Mouse (Mus musculus): ENCODE measurements around the gene Cbln3. TPM values are rescaled to one million over a fixed set of nuclear protein-coding genes. Genes with fewer than 3 reads are reported as not detected.

Gene Cbln3
- polyA plus RNA-seq, 1 experiment from 2014 or later: 0.31 TPM

DNA sequence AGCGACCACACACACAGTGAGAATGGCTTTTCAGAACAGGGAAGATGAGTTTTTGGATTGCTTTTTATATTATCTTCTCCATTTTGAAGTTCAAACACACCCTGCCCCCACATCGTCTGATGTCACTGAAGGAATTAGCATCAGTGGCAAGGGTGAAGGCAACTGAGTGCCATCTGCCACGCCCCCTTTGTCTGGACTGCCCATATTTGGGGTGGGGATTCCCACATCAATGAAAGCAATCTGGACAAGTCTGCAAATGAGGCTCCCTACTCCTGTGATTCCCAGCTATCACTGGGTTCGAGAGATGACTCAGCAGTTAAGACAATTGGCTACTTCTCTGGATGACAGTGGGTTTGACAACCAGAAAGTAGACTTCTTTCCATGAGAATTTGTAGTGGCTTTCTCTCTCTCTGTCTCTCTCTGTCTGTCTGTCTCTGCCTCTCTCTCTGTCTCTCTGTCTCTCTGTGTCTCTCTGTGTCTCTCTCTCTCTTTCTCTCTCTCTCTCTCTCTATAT, 43.3 kb downstream of the Cbln3 start:
- no peak overlapping the region for H3K4me2 ChIP-seq
- no peaks in the 10 kb centered on the region for H3K36me3 ChIP-seq
- no peaks in the 10 kb centered on the region for H3K4me1 ChIP-seq
- ATAC-seq (ENCODE audit: extremely low read depth, insufficient number of reproducible peaks, low FRiP score, low TSS enrichment): no peak
- H3K9me3 ChIP-seq: no peaks in the 10 kb centered on the region
- 66% methylated on average over 4 of the region's 4 CpGs for WGBS
- no peak overlapping the region for H3K9ac ChIP-seq
- H3K27ac ChIP-seq (replicated peaks): no peak overlapping the region
- H3K27me3 ChIP-seq (replicated peaks): no peaks in the 10 kb centered on the region
- H3K4me3 ChIP-seq: no peak overlapping the region

DNA sequence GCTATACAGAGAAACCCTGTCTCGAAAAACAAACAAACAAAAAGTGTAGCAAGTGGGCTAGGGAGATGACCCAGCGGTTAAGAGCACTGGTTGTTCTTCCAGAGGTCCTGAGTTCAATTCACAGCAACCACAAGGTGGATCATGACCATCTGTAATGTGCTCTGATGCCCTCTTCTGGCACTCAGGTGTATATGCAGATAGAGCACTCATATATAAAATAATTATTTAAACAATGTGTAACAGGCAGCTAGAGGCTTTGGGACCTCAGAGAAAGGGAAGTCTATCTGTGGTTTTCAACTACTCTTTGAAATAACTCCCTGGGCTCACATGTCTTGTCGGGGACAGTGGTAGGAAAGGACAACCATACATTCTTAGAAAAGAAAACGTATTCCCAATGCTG, 45.5 kb downstream of the Cbln3 start:
- Histone ChIP-seq H3K4me2 (no peak overlapping the region), H3K4me1 (peaks cover 15% of the 10 kb centered on the region), H3K9ac (no peak overlapping the region), H3K27me3 (replicated peaks) (no peaks in the 10 kb centered on the region), H3K9me3 (no peaks in the 10 kb centered on the region), H3K36me3 (no peaks in the 10 kb centered on the region), H3K4me3 (no peak overlapping the region), H3K27ac (replicated peaks) (no peak overlapping the region)
- 71% methylated on average over 4 of the region's 4 CpGs for WGBS
- ATAC-seq (ENCODE audit: extremely low read depth, insufficient number of reproducible peaks, low FRiP score, low TSS enrichment): no peak

- H3K36me3 ChIP-seq: no peaks in the 10 kb centered on the region
- H3K4me1 ChIP-seq: peaks cover 15% of the 10 kb centered on the region
- 88% methylated on average over 5 of the region's 5 CpGs for whole genome bisulfite sequencing
These were observed 45.9 kb downstream of the Cbln3 start for GRCm38 (mm10) chr14:55838312-55838711.

GRCm38 (mm10) chr14:55834808-55835533, 49.2 kb downstream of the Cbln3 start:
- Histone ChIP-seq H3K27ac (replicated peaks) (no peak overlapping the region), H3K4me3 (no peak overlapping the region), H3K9me3 (no peaks in the 10 kb centered on the region), H3K27me3 (replicated peaks) (0 out of 2 replicates have a peak, but pooled peaks cover 3% of the 10 kb centered on the region), H3K9ac (no peak overlapping the region), H3K4me1 (peaks cover 15% of the 10 kb centered on the region), H3K36me3 (peaks cover 16% of the 10 kb centered on the region), H3K4me2 (no peak overlapping the region)
- ATAC-seq (ENCODE audit: extremely low read depth, insufficient number of reproducible peaks, low FRiP score, low TSS enrichment): no peak
- WGBS: 70% methylated on average over 5 of the region's 5 CpGs

More at GRCm38 (mm10) chr14:55838312-55838711, 45.9 kb downstream of the Cbln3 start:
- Histone ChIP-seq H3K27ac (replicated peaks) (no peak overlapping the region), H3K9ac (no peak overlapping the region), H3K4me3 (no peak overlapping the region), H3K4me2 (no peak overlapping the region), H3K9me3 (no peaks in the 10 kb centered on the region), H3K27me3 (replicated peaks) (no peaks in the 10 kb centered on the region)
- ATAC-seq (ENCODE audit: extremely low read depth, insufficient number of reproducible peaks, low FRiP score, low TSS enrichment): no peak

DNA sequence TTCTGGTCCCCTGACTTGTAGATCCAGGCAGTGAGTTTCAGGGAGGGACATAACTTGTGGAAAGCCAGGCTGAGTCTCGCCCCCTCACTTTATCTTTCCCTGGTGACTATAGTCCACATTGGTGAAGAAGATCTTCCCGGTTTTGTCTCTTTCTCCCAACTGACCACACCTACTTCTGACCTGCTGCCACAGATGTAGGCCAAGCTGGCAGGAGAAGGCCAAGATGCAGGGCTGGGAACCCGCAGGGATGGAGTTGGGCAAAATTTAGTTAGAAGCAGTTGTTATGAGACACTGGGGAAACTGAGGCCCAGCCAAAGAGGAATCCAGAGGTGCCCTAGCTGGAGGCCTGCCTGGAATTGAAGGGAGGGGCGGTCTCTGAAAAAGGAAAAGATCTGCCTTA, 51.1 kb downstream of the Cbln3 start:
- ATAC-seq (ENCODE audit: extremely low read depth, insufficient number of reproducible peaks, low FRiP score, low TSS enrichment): no peak
- peaks cover 28% of the 10 kb centered on the region for H3K4me1 ChIP-seq
- no peak overlapping the region for H3K27ac ChIP-seq (replicated peaks)
- 0 out of 2 replicates have a peak, but pooled peaks cover 3% of the 10 kb centered on the region for H3K27me3 ChIP-seq (replicated peaks)
- no peaks in the 10 kb centered on the region for H3K9me3 ChIP-seq
- H3K9ac ChIP-seq: no peak overlapping the region
- H3K36me3 ChIP-seq: peaks cover 22% of the 10 kb centered on the region
- H3K4me3 ChIP-seq: no peak overlapping the region
- 70% methylated on average over 4 of the region's 4 CpGs for WGBS
- no peak overlapping the region for H3K4me2 ChIP-seq

DNA sequence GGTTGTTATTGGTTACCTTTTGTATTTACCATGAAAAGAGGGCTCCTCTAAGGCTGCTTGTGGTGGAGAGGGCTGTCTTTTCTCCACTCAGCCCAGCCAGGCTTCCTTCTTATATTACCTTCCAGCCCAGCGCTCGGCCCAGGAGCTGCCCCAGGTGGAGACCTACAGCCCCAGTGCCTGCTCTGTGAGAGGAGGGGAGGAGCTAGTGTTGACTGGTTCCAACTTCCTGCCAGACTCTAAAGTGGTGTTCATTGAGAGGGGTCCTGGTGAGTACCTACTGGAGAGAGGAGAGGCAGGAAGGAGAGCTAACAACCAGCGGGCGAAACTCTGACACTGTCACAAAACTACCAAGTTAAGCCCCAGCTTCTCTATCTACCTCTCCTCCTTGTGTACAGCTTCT, 53.9 kb downstream of the Cbln3 start:
- no peak overlapping the region for H3K27ac ChIP-seq (replicated peaks)
- ATAC-seq (ENCODE audit: extremely low read depth, insufficient number of reproducible peaks, low FRiP score, low TSS enrichment): no peak
- peaks cover 52% of the 10 kb centered on the region for H3K4me1 ChIP-seq

DNA sequence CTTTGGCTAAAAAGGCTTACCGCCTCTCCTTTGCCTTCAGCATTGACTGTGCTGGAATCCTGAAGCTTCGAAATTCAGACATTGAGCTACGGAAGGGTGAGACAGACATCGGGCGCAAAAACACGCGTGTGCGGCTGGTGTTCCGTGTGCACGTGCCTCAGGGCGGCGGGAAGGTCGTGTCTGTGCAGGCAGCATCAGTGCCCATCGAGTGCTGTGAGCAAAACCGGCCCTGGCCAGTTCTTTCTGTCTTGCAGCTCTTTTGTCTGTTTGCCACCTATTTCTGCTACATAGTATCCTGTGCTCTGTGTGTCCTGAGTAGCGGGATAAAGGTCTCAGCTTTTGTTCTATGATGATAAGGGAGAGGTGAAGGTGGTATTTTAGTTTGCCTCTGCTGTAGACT, 54.3 kb downstream of the Cbln3 start:
- Histone ChIP-seq H3K9me3 (no peaks in the 10 kb centered on the region), H3K36me3 (peaks cover 22% of the 10 kb centered on the region), H3K4me3 (no peak overlapping the region), H3K27ac (replicated peaks) (no peak overlapping the region), H3K4me2 (no peak overlapping the region), H3K9ac (no peak overlapping the region), H3K4me1 (peaks cover 51% of the 10 kb centered on the region), H3K27me3 (replicated peaks) (peaks cover 27% of the 10 kb centered on the region)
- 86% methylated on average over 16 of the region's 16 CpGs for WGBS
- no peak for ATAC-seq (ENCODE audit: extremely low read depth, insufficient number of reproducible peaks, low FRiP score, low TSS enrichment)

More for the DNA sequence above, 53.9 kb downstream of the Cbln3 start:
- no peak overlapping the region for H3K4me3 ChIP-seq
- no peak overlapping the region for H3K9ac ChIP-seq
- peaks cover 27% of the 10 kb centered on the region for H3K27me3 ChIP-seq (replicated peaks)
- peaks cover 22% of the 10 kb centered on the region for H3K36me3 ChIP-seq
- 71% methylated on average over 4 of the region's 4 CpGs for WGBS
- no peaks in the 10 kb centered on the region for H3K9me3 ChIP-seq
- H3K4me2 ChIP-seq: no peak overlapping the region

Other genes starting within 250 kb of the Cbln3 start
- gene Ipo4, start 248.4 kb downstream of the Cbln3 start, polyA plus RNA-seq (2015; fragmentation: Nextera tagmentation; extraction: Ambion mirVana): 64.8 and 67.1 TPM in 2 replicates
- gene Gm49378, start 246.5 kb downstream of the Cbln3 start, polyA plus RNA-seq (2015; fragmentation: Nextera tagmentation; extraction: Ambion mirVana): 1.4 and 1.6 TPM in 2 replicates
- 77.8 and 81.5 TPM in 2 replicates for gene Tm9sf1, start 240.6 kb downstream of the Cbln3 start, polyA plus RNA-seq (2015; fragmentation: Nextera tagmentation; extraction: Ambion mirVana)
- 0.43 and 0.53 TPM in 2 replicates for gene Tssk4, start 234.2 kb downstream of the Cbln3 start, polyA plus RNA-seq (2015; fragmentation: Nextera tagmentation; extraction: Ambion mirVana)
- gene Mdp1, start 223.9 kb downstream of the Cbln3 start, polyA plus RNA-seq (2015; fragmentation: Nextera tagmentation; extraction: Ambion mirVana): 74.3 and 83.3 TPM in 2 replicates
- gene Gmpr2, start 212.5 kb downstream of the Cbln3 start, polyA plus RNA-seq (2015; fragmentation: Nextera tagmentation; extraction: Ambion mirVana): 39.3 and 47.4 TPM in 2 replicates
- gene Nedd8, start 212.3 kb downstream of the Cbln3 start, polyA plus RNA-seq (2015; fragmentation: Nextera tagmentation; extraction: Ambion mirVana): 471 and 507 TPM in 2 replicates
- 30.9 and 32.1 TPM in 2 replicates for gene Tinf2, start 202.6 kb downstream of the Cbln3 start, polyA plus RNA-seq (2015; fragmentation: Nextera tagmentation; extraction: Ambion mirVana)
- gene Tgm1, start 170.5 kb downstream of the Cbln3 start, polyA plus RNA-seq (2015; fragmentation: Nextera tagmentation; extraction: Ambion mirVana): 0.23 and 0.25 TPM in 2 replicates
- 22.8 and 23.4 TPM in 2 replicates for gene Rabggta, start 162.1 kb downstream of the Cbln3 start, polyA plus RNA-seq (2015; fragmentation: Nextera tagmentation; extraction: Ambion mirVana)
- gene Dhrs1, start 138.7 kb downstream of the Cbln3 start, polyA plus RNA-seq (2015; fragmentation: Nextera tagmentation; extraction: Ambion mirVana): 54.8 and 66.9 TPM in 2 replicates
- gene Nop9, start 138.7 kb downstream of the Cbln3 start, polyA plus RNA-seq (2015; fragmentation: Nextera tagmentation; extraction: Ambion mirVana): 22.8 and 23.9 TPM in 2 replicates
- 1.2 and 2.1 TPM in 2 replicates for gene Cideb, start 125.9 kb downstream of the Cbln3 start, polyA plus RNA-seq (2015; fragmentation: Nextera tagmentation; extraction: Ambion mirVana)
- gene Ltb4r2, start 123.0 kb downstream of the Cbln3 start, polyA plus RNA-seq (2015; fragmentation: Nextera tagmentation; extraction: Ambion mirVana): 0.25 and 0.27 TPM in 2 replicates
- gene Ltb4r1, start 118.4 kb downstream of the Cbln3 start, polyA plus RNA-seq (2015; fragmentation: Nextera tagmentation; extraction: Ambion mirVana): 0.48 and 0.71 TPM in 2 replicates
- 17.7 TPM in 2 replicates for gene Adcy4, start 100.3 kb downstream of the Cbln3 start, polyA plus RNA-seq (2015; fragmentation: Nextera tagmentation; extraction: Ambion mirVana)
- 18.8 and 20.6 TPM in 2 replicates for gene Ripk3, start 95.5 kb downstream of the Cbln3 start, polyA plus RNA-seq (2015; fragmentation: Nextera tagmentation; extraction: Ambion mirVana)
- 12.5 and 14.0 TPM in 2 replicates for gene Nfatc4, start 61.2 kb downstream of the Cbln3 start, polyA plus RNA-seq (2015; fragmentation: Nextera tagmentation; extraction: Ambion mirVana)
- 16.5 and 18.2 TPM in 2 replicates for gene Nynrin, start 30.4 kb downstream of the Cbln3 start, polyA plus RNA-seq (2015; fragmentation: Nextera tagmentation; extraction: Ambion mirVana)
- 9.5 and 9.8 TPM in 2 replicates for gene Khnyn, start 555 bp upstream of the Cbln3 start, polyA plus RNA-seq (2015; fragmentation: Nextera tagmentation; extraction: Ambion mirVana)
- gene Sdr39u1, start 15.9 kb upstream of the Cbln3 start, polyA plus RNA-seq (2015; fragmentation: Nextera tagmentation; extraction: Ambion mirVana): 48.2 and 51.6 TPM in 2 replicates
- 0.78 and 0.86 TPM in 2 replicates for gene Cma1, start 60.3 kb upstream of the Cbln3 start, polyA plus RNA-seq (2015; fragmentation: Nextera tagmentation; extraction: Ambion mirVana)
- gene Cma2, start 66.6 kb upstream of the Cbln3 start, polyA plus RNA-seq (2015; fragmentation: Nextera tagmentation; extraction: Ambion mirVana): not detected in 2 replicates
- gene Mcpt1, start 133.6 kb upstream of the Cbln3 start, polyA plus RNA-seq (2015; fragmentation: Nextera tagmentation; extraction: Ambion mirVana): not detected in 2 replicates
- not detected in 2 replicates for gene Mcpt9, start 146.1 kb upstream of the Cbln3 start, polyA plus RNA-seq (2015; fragmentation: Nextera tagmentation; extraction: Ambion mirVana)
- not detected in 2 replicates for gene Mcpt2, start 157.6 kb upstream of the Cbln3 start, polyA plus RNA-seq (2015; fragmentation: Nextera tagmentation; extraction: Ambion mirVana)
- gene Mcpt4, start 177.9 kb upstream of the Cbln3 start, polyA plus RNA-seq (2015; fragmentation: Nextera tagmentation; extraction: Ambion mirVana): 0.35 and 0.48 TPM in 2 replicates
- gene Mcpt8, start 200.9 kb upstream of the Cbln3 start, polyA plus RNA-seq (2015; fragmentation: Nextera tagmentation; extraction: Ambion mirVana): 0.18 TPM in 1 of 2 replicates, not detected in the other
- 0.33 and 0.64 TPM in 2 replicates for gene Ctsg, start 218.2 kb upstream of the Cbln3 start, polyA plus RNA-seq (2015; fragmentation: Nextera tagmentation; extraction: Ambion mirVana)
- not detected in 2 replicates for gene Gzme, start 236.2 kb upstream of the Cbln3 start, polyA plus RNA-seq (2015; fragmentation: Nextera tagmentation; extraction: Ambion mirVana)
- not detected in 2 replicates for gene Gzmd, start 248.2 kb upstream of the Cbln3 start, polyA plus RNA-seq (2015; fragmentation: Nextera tagmentation; extraction: Ambion mirVana)

All from heart, embryonic 13.5 days (tissue).